Mouse (Mus musculus) myocyte (in vitro differentiated cells): ENCODE data around the gene Rpl3.

Experiments used
- CEBPB ChIP-seq: IDR thresholded peaks from 2 replicates; pipeline ENCODE4 v1.6.1; 2011; ENCODE audit warnings: mild to moderate bottlenecking, moderate library complexity; ENCODE audit not compliant: poor library complexity, insufficient read depth, severe bottlenecking
- E2F4 ChIP-seq: IDR thresholded peaks from one replicate; pipeline ENCODE4 v1.6.1; 2011; ENCODE audit warnings: mild to moderate bottlenecking, control low read depth, moderate library complexity; ENCODE audit not compliant: insufficient read depth
- MAX ChIP-seq: IDR thresholded peaks from one replicate; pipeline ENCODE4 v1.6.1; 2011; ENCODE audit warnings: low read depth, mild to moderate bottlenecking, control low read depth
- MYOD1 ChIP-seq, 3 experiments: IDR thresholded peaks; one replicate each; pipeline ENCODE4 v1.6.1; 2011; ENCODE audit warnings: control low read depth in 2 of 3, low read depth in 2 of 3, mild to moderate bottlenecking in 2 of 3, moderate library complexity in 1 of 3; ENCODE audit not compliant: insufficient read length in 2 of 3, control insufficient read depth in 1 of 3
- MYOG ChIP-seq, 3 experiments: IDR thresholded peaks; one replicate each; pipeline ENCODE4 v1.6.1; 2011; ENCODE audit warnings: control low read depth in 2 of 3, low read depth in 2 of 3, mild to moderate bottlenecking in 2 of 3; ENCODE audit not compliant: insufficient read length in 2 of 3, control insufficient read depth in 1 of 3, insufficient read depth in 1 of 3
- POLR2A ChIP-seq: IDR thresholded peaks from one replicate; pipeline ENCODE4 v1.6.1; 2011; ENCODE audit warnings: low read depth, mild to moderate bottlenecking, control low read depth, moderate library complexity; ENCODE audit not compliant: insufficient read length
- POLR2AphosphoS2 ChIP-seq: IDR thresholded peaks from one replicate; pipeline ENCODE4 v1.6.1; 2011; ENCODE audit warnings: low read depth, control low read depth; ENCODE audit not compliant: insufficient read length
- TCF12 ChIP-seq: IDR thresholded peaks from one replicate; pipeline ENCODE4 v1.6.1; 2011; ENCODE audit warnings: mild to moderate bottlenecking, control low read depth; ENCODE audit not compliant: poor library complexity, insufficient read depth, severe bottlenecking
- TCF3 ChIP-seq: IDR thresholded peaks from one replicate; pipeline ENCODE4 v1.6.1; 2011; ENCODE audit warnings: low read depth, control low read depth; ENCODE audit not compliant: insufficient read length
- USF1 ChIP-seq: IDR thresholded peaks from one replicate; pipeline ENCODE4 v1.6.1; 2011; ENCODE audit warnings: low read depth, mild to moderate bottlenecking, control low read depth, moderate library complexity

- TF ChIP-seq MAX (no peak), POLR2AphosphoS2 (no peak), POLR2A (no peak), MYOD1 (IDR thresholded peaks at IDR 0.05; ENCODE audit: control insufficient read depth in 1 of 3, insufficient read length in 2 of 3, low read depth in 2 of 3) (peak; percentile 72 to 97 (median 88)), USF1 (no peak), TCF12 (peak; percentile 52), E2F4 (no peak), CEBPB (no peak), MYOG (IDR thresholded peaks at IDR 0.05; ENCODE audit: control insufficient read depth in 1 of 3, insufficient read depth in 1 of 3, insufficient read length in 2 of 3, low read depth in 2 of 3) (peak; percentile 85 to 94 (median 87)), TCF3 (no peak)
Measured at GRCm38 (mm10) chr15:80096946-80097881, 5.5 kb upstream of the Rpl3 start.
